ENCODE assay signal across 19 mouse cellular contexts in the genomic region with DNA sequence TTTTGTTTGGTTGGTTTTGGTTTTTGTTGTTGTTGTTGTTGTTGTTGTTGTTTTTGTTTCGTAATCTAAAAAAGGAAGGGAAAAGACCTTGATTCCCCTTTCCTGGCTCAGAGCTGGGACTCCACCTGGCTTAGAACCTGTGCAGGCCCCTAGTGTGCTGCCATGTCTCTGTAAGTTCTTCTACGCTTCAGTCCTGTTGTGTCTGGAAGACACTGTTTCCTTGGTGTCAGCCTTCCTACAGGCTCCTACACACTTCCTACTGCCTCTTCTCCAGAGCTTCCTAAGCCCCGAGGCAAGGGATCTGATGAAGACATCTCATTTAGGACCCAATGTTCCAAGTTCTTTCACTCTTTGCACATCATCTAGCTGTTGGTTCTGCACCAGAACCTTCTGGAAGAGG. TPM values are rescaled to one million over a fixed set of nuclear protein-coding genes. Genes with fewer than 3 reads are reported as not detected.
DNase-seq lines count a peak whose midpoint lies in the region; ATAC-seq and TF ChIP-seq lines count a peak whose summit lies in the region.
"Not testable (repeated sequence)": the region's sequence is repeated elsewhere in the genome, so short reads cannot be mapped to it uniquely, and the experiment has no call there.
"Had no signal": no experiment of that assay in that cellular context is flagged by ENCODE, and none has a peak within 500 bp of the region (broad histone marks: within the 10 kb centered on the region; RNA-seq: fewer than 3 reads in every experiment).

No protein-coding gene starts in this region.

- 64% methylated on average over 3 of the region's 3 CpGs for WGBS in heart, embryonic 12.5 days
- WGBS in hindbrain, embryonic 14.5 days: 71% methylated on average over 3 of the region's 3 CpGs
- WGBS in limb, embryonic 14.5 days: 76% methylated on average over 3 of the region's 3 CpGs
- 78% methylated on average over 3 of the region's 3 CpGs for WGBS in neural tube, embryonic 11.5 days
- 73% methylated on average over 3 of the region's 3 CpGs for WGBS in stomach, embryonic 14.5 days

- H3K4me2 ChIP-seq in heart, embryonic 12.5 days; hindbrain, embryonic 14.5 days (replicated peaks); limb, embryonic 14.5 days (replicated peaks; ENCODE audit: low read depth, low read length, severe bottlenecking); neural tube, embryonic 11.5 days (ENCODE audit: low read depth); stomach, embryonic 14.5 days (replicated peaks; ENCODE audit: low read depth, low read length): not testable (repeated sequence)

- H3K27ac ChIP-seq in heart, embryonic 12.5 days (ENCODE audit: poor library complexity, severe bottlenecking); hindbrain, embryonic 14.5 days; limb, embryonic 14.5 days (replicated peaks; ENCODE audit: low read depth, low read length); neural tube, embryonic 11.5 days (ENCODE audit: low read depth, low read length); stomach, embryonic 14.5 days (ENCODE audit: low read length): not testable (repeated sequence)

- H3K9ac ChIP-seq in heart, embryonic 12.5 days; hindbrain, embryonic 14.5 days; limb, embryonic 14.5 days (ENCODE audit: low read depth, low read length, severe bottlenecking); neural tube, embryonic 11.5 days (ENCODE audit: low read length); stomach, embryonic 14.5 days (replicated peaks; ENCODE audit: low read depth, low read length): not testable (repeated sequence)

- not testable (repeated sequence) for H3K4me1 ChIP-seq in heart, embryonic 12.5 days (replicated peaks); hindbrain, embryonic 14.5 days (replicated peaks; ENCODE audit: control insufficient read depth, insufficient read depth, low read length); limb, embryonic 14.5 days (ENCODE audit: control insufficient read depth, insufficient read depth, low read length); neural tube, embryonic 11.5 days (ENCODE audit: control insufficient read depth, insufficient read depth, low read length); stomach, embryonic 14.5 days (ENCODE audit: control insufficient read depth, insufficient read depth, low read length)

- not testable (repeated sequence) for H3K27me3 ChIP-seq in heart, embryonic 12.5 days (replicated peaks); hindbrain, embryonic 14.5 days (ENCODE audit: control insufficient read depth, insufficient read depth, low read length); limb, embryonic 14.5 days (ENCODE audit: control insufficient read depth, insufficient read depth, low read length); neural tube, embryonic 11.5 days (ENCODE audit: control insufficient read depth, insufficient read depth, low read length); stomach, embryonic 14.5 days (ENCODE audit: control insufficient read depth, insufficient read depth, low read length)

- DNase-seq in hindbrain, embryonic 14.5 days (ENCODE audit: low spot score): peak; percentile 12
- DNase-seq in limb, embryonic 14.5 days (ENCODE audit: low spot score): peak; percentile 1
- not testable (repeated sequence) for DNase-seq in neural tube, embryonic 11.5 days (ENCODE audit: low spot score)

- not testable (repeated sequence) for H3K4me3 ChIP-seq in heart, embryonic 12.5 days; hindbrain, embryonic 14.5 days (replicated peaks; ENCODE audit: low read length); limb, embryonic 14.5 days (replicated peaks; ENCODE audit: low read length); neural tube, embryonic 11.5 days (ENCODE audit: low read depth, low read length); stomach, embryonic 14.5 days (ENCODE audit: low read depth, low read length)

- H3K36me3 ChIP-seq in heart, embryonic 12.5 days; hindbrain, embryonic 14.5 days (replicated peaks; ENCODE audit: control insufficient read depth, insufficient read depth); limb, embryonic 14.5 days (ENCODE audit: control insufficient read depth, insufficient read depth, low read length); neural tube, embryonic 11.5 days (ENCODE audit: control insufficient read depth, insufficient read depth, low read length); stomach, embryonic 14.5 days (ENCODE audit: control insufficient read depth, insufficient read depth, low read length): not testable (repeated sequence)

- ATAC-seq in cerebellum, adult (ENCODE audit: insufficient number of reproducible peaks, low FRiP score, low TSS enrichment): 0 out of 2 replicates have a peak, but pooled peaks have one; percentile 40
- peak; percentile 42; the same call in 1 of the 2 replicates for ATAC-seq in heart, embryonic 12.5 days (ENCODE audit: insufficient number of reproducible peaks, low FRiP score)
- not testable (repeated sequence) for ATAC-seq in hindbrain, embryonic 14.5 days (ENCODE audit: low FRiP score); limb, embryonic 14.5 days (ENCODE audit: low FRiP score, low read depth)
- 0 out of 2 replicates have a peak, but pooled peaks have one; percentile 20 for ATAC-seq in neural tube, embryonic 11.5 days (ENCODE audit: insufficient read depth, low FRiP score, low TSS enrichment)
- ATAC-seq in stomach, embryonic 14.5 days (ENCODE audit: insufficient number of reproducible peaks, insufficient read depth, low FRiP score, low read depth): 0 out of 2 replicates have a peak, but pooled peaks have one; percentile 33

- not testable (repeated sequence) for TF ChIP-seq POLR2A in limb, embryonic 14.5 days (IDR thresholded peaks at IDR 0.05; ENCODE audit: borderline replicate concordance, extremely low read depth, insufficient read depth, insufficient read length)

- H3K9me3 ChIP-seq in heart, embryonic 12.5 days (replicated peaks): peaks cover 44% of the 10 kb centered on the region
- H3K9me3 ChIP-seq in hindbrain, embryonic 14.5 days (ENCODE audit: control insufficient read depth, low read length): peaks cover 26% of the 10 kb centered on the region
- not testable (repeated sequence) for H3K9me3 ChIP-seq in limb, embryonic 14.5 days (ENCODE audit: control insufficient read depth, low read length); neural tube, embryonic 11.5 days (ENCODE audit: control insufficient read depth, low read length); stomach, embryonic 14.5 days (ENCODE audit: control insufficient read depth, low read depth, low read length)

RNA-seq across cellular contexts. Expression of a gene that starts 22.0 kb away (rescaled TPM):
- polyA plus RNA-seq in heart, embryonic 12.5 days (2016; fragmentation: Nextera tagmentation; extraction: Ambion mirVana): 0.29 and 0.69 TPM in 2 replicates
- polyA plus RNA-seq in hindbrain, embryonic 14.5 days (2014; fragmentation: Nextera tagmentation; extraction: Ambion mirVana): not detected in 2 replicates
- polyA plus RNA-seq in limb, embryonic 14.5 days (2012; rRNA removed): not detected in 2 replicates
- polyA plus RNA-seq in limb, embryonic 14.5 days (2014; fragmentation: Nextera tagmentation; extraction: Ambion mirVana): not detected in 2 replicates
- not detected in 2 replicates for polyA plus RNA-seq in neural tube, embryonic 11.5 days (2014; fragmentation: Nextera tagmentation; extraction: Ambion mirVana)
- not detected in 2 replicates for polyA plus RNA-seq in stomach, embryonic 14.5 days (2014; fragmentation: Nextera tagmentation; extraction: Ambion mirVana)
- polyA plus RNA-seq: adrenal gland, adult 2 months; embryonic facial prominence, embryonic 10.5 days; embryonic facial prominence, embryonic 13.5 days; forebrain, embryonic 10.5 days; forebrain, embryonic 13.5 days; forebrain, embryonic 16.5 days; heart, adult 2 months; hindbrain, embryonic 10.5 days; hindbrain, embryonic 16.5 days; intestine, embryonic 15.5 days had no signal

RNA-seq across cellular contexts. Expression of a gene that starts 30.7 kb away (rescaled TPM):
- not detected in 2 replicates for polyA plus RNA-seq in heart, embryonic 12.5 days (2016; fragmentation: Nextera tagmentation; extraction: Ambion mirVana)
- not detected in 2 replicates for polyA plus RNA-seq in hindbrain, embryonic 14.5 days (2014; fragmentation: Nextera tagmentation; extraction: Ambion mirVana)
- polyA plus RNA-seq in limb, embryonic 14.5 days (2012; rRNA removed): not detected in 2 replicates
- not detected in 2 replicates for polyA plus RNA-seq in limb, embryonic 14.5 days (2014; fragmentation: Nextera tagmentation; extraction: Ambion mirVana)
- not detected in 2 replicates for polyA plus RNA-seq in neural tube, embryonic 11.5 days (2014; fragmentation: Nextera tagmentation; extraction: Ambion mirVana)
- polyA plus RNA-seq in stomach, embryonic 14.5 days (2014; fragmentation: Nextera tagmentation; extraction: Ambion mirVana): not detected in 2 replicates
- polyA plus RNA-seq: adrenal gland, adult 2 months; cortical plate, adult 2 months; embryonic facial prominence, embryonic 10.5 days; embryonic facial prominence, embryonic 13.5 days; forebrain, embryonic 10.5 days; forebrain, embryonic 13.5 days; forebrain, embryonic 16.5 days; heart, adult 2 months; heart, embryonic 10.5 days; heart, embryonic 15.5 days; hindbrain, embryonic 10.5 days; hindbrain, embryonic 16.5 days; intestine, embryonic 15.5 days had no signal
